Mouse (Mus musculus) heart, adult 8-10 months (tissue): ENCODE results near the gene Fmnl2. TPM values are rescaled to one million over a fixed set of nuclear protein-coding genes. Genes with fewer than 3 reads are reported as not detected.
A peak's percentile ranks its signal among the peaks of the same experiment; 100 is the strongest.

Experiments
- DNase-seq: peaks from one replicate; pipeline ENCODE4 v3.0.0; 2022; ENCODE audit warnings: low spot score
- total RNA-seq, 4 experiments: library from RNA; stranded (reverse); gene quantifications; 2 replicates each; pipeline ENCODE4 v1.2.4; 2022

Gene Fmnl2
- total RNA-seq, 4 experiments from 2014 or later: 4.4 to 5.0 (median 4.8) TPM

GRCm38 (mm10) chr2:52985167-52985566 is 127.5 kb downstream of the Fmnl2 start:
- peak; percentile 43 for DNase-seq

DNA sequence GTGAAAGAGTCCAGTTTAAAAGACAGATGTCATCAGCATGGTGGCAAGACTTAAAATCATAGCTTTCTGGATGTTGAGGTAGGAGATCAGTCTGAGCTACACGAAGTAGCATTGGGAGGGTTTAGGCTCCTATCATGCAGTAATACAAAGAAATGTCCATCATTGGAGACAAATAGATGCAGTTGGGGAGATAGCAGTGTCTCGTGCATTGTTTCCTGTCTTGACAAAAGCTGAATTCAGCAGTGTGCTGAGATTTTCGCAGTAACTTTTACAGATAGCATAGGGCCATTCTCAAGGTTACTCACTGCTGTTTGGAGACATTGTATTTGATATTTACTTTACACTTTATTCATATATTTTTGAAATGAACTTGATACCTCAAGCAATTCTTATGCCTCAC is 128.7 kb downstream of the Fmnl2 start:
- DNase-seq: no peak

DNA sequence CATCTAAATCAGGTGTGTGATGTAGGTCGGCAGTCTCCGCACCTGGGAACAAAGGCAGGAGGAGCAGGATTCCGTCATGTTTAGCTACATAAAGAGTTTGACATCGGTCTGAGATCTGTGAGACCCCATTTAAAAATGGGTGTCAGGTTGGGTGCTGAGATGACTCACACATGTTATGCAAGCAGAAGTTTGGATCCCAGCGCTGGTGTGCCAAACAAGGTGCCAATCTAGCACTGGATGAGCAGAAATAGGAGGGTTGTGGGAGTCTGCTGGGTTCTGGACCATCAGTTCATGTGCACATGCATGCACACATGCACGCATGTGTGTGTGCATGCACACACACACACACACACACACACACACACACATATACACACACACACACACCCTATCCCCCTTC is 129.4 kb downstream of the Fmnl2 start:
- no peak for DNase-seq

DNA sequence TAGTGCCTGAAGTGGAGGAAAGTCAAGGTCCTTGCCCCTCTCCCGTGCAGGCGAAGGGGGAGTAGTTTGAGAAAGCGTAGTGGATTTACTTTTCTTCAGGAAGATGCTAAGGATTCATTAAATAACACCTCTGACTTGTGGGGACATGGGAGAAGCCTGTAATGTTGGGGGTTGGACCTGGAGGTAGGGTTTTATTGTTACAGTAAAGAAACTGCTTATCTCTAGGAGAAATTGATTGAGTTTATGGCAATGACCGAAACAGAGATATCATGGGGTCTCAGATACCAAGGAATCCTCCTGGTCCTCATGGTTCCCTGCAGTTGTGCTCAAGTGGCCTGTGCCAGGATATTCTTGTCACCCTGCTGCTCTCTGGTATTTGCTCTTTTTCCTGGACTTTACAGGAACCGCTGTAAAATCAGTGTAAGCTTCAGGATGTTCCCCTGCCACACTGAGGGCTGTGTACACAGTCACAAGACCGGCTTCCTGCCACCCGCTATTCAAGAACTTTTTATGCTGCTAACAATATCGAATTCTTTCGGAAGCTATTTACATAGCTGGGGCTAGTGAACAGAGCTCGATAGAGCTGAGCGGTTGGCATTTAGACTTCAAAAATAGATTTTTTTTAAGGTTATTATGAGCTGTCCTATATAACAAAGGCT is 130.1 kb downstream of the Fmnl2 start:
- peak; percentile 55 for DNase-seq

GRCm38 (mm10) chr2:52989316-52989715 is 131.7 kb downstream of the Fmnl2 start:
- no peak for DNase-seq

DNA sequence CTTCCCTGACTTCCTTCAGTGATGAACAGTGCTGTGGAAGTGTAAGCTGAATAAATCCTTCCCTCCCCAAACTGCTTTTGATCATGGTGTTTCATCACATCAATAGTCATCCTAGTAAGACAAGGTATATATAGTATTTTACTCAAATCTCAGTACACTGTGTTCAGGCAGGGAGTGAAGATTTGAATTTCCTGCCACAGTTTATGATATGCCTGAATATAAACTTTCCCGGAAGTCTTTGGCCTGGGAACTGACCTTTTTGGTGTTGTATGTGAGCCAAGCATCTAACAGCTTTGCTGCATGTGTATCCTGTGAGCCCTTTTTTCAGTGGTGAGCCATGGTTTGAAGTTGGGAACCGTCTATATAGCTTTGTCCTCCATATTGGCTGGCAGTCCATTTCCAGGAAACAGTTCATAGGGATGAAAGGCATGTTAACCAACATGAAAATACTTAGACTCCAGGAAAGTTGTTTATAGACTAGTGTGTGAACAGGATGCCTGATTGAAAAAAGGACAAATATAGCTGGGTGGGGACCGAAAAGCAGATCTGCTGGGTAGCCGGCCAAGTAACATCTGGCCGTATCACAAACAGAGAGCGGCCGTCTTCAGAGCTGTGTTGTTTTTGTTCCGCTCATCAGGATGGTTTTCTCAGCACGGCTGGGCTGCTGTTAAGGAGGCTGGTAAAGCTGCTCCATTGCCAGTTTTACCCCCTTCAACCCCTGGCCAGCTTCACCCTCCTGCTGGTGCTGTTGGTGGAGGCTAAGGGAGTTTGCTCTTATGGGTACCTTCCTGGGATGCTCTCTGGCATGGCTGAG is 133.4 kb downstream of the Fmnl2 start:
- DNase-seq: peak; percentile 49

DNA sequence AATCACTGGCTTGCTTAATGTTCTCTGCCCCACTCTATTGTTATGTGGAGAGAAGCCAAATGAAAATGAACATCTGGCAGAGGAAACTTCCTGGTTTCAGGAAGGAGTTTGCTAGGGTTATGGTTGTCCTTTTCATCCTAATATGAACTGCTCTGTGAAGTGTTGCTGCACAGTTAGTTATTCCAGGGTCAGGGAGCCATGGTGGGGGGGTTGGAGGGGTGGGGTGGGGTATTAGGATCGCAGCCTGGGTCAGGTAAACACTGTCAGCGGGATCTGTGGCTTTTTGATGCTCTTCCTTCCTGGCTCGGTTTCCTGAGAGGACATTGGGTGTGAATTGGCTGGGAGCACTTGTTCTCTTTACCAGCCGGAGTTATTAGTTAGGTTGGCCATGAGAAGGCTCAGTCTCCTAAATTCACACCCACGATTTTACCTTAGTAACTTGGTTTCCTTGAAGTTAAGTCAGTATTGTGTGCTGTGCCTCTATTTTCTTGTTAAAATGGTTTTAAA is 134.1 kb downstream of the Fmnl2 start:
- DNase-seq: peak; percentile 51

- no peak for DNase-seq
Measured at GRCm38 (mm10) chr2:52993241-52993640, 135.6 kb downstream of the Fmnl2 start.

DNA sequence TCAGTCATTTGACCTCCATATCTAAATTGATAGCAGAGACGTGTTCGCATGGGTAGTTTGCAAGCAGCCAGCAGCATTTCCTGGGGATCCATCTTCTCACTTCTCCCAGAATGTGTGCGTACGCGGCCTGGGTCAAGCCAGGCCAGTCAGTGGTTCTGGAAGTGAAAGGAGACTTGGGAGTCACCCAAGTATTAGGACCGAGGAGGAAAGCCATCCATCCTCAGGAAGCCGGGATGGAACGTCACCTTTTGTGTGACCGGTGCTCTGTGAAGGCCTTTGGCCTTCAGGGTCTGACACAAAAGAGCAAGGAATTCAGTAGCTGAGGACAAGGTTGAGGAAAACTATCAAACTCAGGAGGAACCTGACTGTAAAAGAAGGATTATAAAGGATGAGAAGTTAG is 136.9 kb downstream of the Fmnl2 start:
- DNase-seq: peak; percentile 57

DNA sequence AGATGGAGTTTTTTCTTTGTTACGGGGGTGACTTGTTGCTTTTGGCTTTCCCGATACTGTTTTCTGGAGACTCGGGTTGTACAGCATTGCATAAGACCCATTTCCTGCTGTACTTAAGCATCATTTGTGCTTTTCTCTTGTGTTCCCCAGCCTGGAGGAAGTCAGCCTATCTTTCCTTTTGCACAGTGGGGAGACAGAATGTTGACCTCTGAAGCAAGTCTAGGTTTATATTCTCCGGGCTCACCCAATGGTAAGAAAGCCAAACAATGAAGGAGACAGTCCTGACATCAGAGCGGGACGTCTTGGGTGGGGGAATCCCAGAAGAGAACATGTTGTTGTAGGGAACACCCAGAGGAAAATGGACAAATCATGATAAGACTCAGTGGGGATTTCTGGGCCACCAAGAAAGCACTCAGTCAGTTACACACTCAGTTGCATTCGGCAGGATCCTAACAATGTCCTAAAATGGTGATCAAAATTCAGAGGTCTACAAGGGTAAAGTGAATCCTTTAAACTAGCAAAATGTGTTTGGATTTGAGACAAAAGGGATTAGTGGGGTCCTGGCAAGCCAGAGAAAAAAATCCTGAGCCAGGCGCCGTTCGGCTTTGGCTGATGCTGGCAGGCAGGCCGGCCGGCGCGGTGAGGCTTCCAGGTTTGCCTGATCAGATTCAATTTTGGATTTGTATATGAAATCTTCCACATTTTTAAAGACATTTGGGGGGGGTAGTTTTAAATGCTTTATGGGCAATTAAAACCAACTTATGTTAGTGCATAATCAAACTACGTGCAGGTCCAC is 140.5 kb downstream of the Fmnl2 start:
- peak; percentile 60 for DNase-seq

GRCm38 (mm10) chr2:52999524-52999969 is 141.9 kb downstream of the Fmnl2 start:
- DNase-seq: peak; percentile 49

DNA sequence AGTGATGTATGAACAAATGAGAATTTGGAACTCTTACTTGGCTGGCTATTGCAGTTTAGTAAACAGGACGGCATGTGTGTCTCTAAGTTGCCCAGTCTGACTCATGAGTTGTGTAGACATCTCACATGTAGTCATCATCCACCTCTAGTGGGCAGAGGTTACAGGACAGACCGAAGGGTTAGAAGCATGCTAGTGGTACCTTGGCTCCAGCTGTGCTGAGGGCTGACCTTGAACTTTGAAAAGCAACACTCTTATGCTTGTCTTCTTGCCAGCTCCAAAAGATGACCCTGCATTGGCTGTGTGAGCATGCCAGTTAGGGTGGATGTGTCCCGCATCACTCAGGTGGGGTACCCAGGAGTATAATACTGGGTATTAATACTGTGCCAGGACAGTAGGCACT is 142.8 kb downstream of the Fmnl2 start:
- no peak for DNase-seq

- DNase-seq: no peak
Measured at GRCm38 (mm10) chr2:53006161-53006560, 148.5 kb downstream of the Fmnl2 start.

- DNase-seq: peak; percentile 78
Measured at GRCm38 (mm10) chr2:53007142-53007541, 149.5 kb downstream of the Fmnl2 start.

GRCm38 (mm10) chr2:53013051-53013450 is 155.4 kb downstream of the Fmnl2 start:
- no peak for DNase-seq

DNA sequence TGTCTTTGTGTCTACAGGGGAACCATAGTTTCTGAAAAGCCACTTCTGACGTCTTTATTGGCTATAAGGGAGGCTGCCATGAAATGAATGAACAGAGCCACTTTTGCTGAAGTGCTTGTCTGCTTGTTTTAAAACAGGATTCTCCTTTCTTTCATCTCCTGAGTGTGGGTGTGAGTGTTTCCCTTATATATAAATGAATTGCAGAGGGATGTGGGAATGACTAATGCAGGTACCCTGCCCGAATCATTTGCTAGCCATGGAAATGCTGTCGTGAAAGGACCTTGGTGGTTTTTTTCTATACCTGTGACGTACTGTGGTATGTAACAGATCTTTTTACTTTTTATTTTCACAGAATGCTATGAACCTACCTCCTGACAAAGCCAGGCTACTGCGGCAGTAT is 156.8 kb downstream of the Fmnl2 start:
- DNase-seq: no peak

DNA sequence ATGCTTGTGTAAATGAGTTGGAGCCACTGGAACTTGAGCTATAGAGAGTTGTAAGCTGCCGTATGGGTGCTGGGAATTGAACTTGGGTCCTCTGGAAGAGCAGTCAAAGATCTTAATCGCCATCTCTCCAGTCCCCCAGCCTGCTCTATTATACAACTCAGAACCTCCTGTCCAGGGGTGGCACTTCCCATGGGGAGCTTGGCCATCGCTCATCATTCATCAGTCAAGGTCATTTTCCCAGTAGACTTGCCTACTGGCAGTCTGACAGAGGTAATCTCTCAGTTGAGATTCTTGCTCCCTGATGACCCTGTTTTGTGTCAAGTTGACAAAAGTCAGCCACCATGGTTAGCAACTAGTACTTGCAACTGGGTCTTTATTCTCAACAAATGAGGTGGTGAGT is 165.3 kb downstream of the Fmnl2 start:
- peak; percentile 36 for DNase-seq

DNA sequence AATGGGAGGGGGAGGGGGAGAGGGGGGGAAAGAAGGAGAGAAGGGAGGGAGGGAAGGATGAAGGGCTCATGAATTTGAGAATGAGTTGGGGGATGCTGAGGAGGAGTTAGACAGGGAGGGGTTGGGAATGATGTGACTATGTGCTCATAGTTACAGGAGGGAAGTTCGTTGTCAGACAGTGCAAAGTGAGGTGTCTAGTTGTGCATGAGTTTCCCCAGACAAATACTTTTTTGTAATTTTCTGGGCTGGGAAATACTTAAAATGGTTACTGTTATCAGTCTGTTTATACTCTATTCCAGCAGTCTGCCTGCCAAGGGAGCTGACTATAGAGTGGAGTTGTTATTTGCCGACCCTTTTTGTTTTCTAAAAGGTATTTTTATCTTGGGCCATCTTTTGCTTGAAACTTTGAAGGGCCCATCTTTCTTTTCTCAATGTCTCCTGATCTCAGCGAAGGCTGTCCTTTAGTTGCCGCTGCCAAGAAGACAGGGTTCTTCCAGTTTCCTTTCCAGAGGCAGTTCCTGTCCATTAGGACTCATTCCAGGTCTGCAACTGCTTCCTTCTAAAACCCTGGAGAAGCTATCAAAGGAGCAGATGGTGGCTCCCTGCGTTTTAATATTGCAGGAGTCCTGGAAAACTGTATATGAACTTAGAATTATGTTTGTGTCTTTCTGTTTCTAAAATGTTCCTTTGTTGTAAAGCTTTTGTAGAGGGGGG is 168.6 kb downstream of the Fmnl2 start:
- DNase-seq: peak; percentile 77

DNA sequence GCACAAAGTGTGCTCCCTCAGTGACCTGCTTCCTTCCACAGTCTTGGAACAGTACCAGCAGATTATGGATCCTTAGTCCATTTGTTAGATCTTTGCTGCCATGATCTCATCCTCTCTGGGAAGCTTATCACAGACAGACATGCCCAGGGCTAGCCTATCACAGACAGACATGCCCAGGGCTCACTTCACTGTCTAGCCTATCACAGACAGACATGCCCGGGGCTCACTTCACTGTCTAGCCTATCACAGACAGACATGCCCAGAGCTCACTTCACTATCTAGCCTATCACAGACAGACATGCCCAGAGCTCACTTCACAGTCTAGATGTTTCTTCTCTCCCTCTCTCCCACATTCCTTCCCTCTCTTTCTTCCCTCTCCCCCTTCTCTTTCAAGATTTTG is 171.2 kb downstream of the Fmnl2 start:
- no peak for DNase-seq

DNA sequence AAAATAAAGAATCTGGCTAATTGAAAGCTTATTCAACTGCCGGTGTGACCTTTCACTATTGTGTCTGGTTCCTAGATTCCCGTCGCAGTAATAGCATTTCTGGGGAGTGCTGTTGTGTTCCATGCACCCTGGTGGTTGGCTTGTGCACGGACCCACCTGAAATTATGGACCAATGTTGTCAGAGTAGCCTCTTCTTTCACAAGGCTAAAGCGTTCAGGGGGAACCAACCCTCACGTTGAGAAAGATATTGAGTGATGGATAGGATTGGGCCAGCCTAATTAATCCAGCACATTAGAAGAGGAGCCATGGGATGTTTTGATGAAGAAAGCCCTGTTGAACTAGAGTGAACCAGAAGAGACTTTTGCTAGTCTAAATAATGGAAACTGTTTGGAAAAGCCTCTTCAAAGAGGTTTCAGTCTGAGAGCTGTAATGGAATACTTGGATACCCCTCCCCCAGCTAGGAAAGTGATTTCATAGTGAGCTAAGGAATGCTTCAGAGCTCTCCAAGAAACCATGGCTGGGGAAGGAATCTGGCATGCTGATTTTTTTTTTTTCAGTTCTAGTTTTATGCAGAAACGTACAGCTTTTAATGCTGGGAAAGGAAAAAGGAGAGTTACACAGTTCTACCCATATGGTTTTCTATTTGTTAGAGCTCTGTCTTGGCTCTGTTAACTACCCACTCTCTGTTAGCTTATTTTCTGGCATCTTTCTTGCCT is 172.2 kb downstream of the Fmnl2 start:
- peak; percentile 28 for DNase-seq

DNA sequence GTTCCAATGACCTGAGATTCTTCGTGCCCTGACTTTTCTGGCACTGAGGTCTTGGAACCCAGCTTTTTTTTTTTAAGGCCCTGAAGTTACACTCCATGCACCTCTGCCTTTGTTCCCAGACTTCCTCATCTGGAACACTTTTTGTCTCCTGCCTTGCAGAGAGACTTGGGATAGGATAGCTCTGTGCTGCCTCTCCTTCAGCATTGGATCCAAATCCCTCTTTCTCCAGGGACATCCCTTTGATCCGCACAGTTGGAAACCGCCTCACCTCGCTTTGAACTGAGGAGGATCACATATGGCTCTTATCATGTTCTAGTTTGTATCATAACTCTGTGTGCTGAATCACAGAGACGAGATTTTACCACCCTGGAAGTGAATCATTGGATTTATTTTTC is 172.8 kb downstream of the Fmnl2 start:
- DNase-seq: no peak
